Mouse (Mus musculus): ENCODE results near the gene Pmvk.
"Not testable (repeated sequence)": the region's sequence is repeated elsewhere in the genome, so short reads cannot be mapped to it uniquely, and the experiment has no call there.

Gene Pmvk

GRCm38 (mm10) chr3:89429021-89429420 lies 25.3 kb upstream of the Pmvk start:
- DNase-seq (ENCODE audit: low read depth, low spot score), result not testable (repeated sequence)

- DNase-seq (ENCODE audit: low read depth, low spot score), result peak; percentile 97
Observed at GRCm38 (mm10) chr3:89430171-89431159, 23.9 kb upstream of the Pmvk start, which contains the start of gene Pygo2. Gene Pygo2 (plus strand): TSS chr3:89430214.

- no peak for DNase-seq (ENCODE audit: low read depth, low spot score)
Observed at GRCm38 (mm10) chr3:89432606-89433005, 21.7 kb upstream of the Pmvk start.

GRCm38 (mm10) chr3:89434532-89434931 lies 19.8 kb upstream of the Pmvk start:
- DNase-seq (ENCODE audit: low read depth, low spot score), result no peak

GRCm38 (mm10) chr3:89435041-89435440 lies 19.3 kb upstream of the Pmvk start:
- DNase-seq (ENCODE audit: low read depth, low spot score), result no peak

GRCm38 (mm10) chr3:89436176-89437113 lies 17.9 kb upstream of the Pmvk start, which contains the start of gene Pbxip1:
Gene Pbxip1 (plus strand): TSS chr3:89436706.
- DNase-seq (ENCODE audit: low read depth, low spot score), result peak; percentile 91

- peak; percentile 65 for DNase-seq (ENCODE audit: low read depth, low spot score)
Observed at GRCm38 (mm10) chr3:89437269-89437668, 17.1 kb upstream of the Pmvk start.

GRCm38 (mm10) chr3:89440691-89441090 lies 13.7 kb upstream of the Pmvk start:
- no peak for DNase-seq (ENCODE audit: low read depth, low spot score)

GRCm38 (mm10) chr3:89448720-89449537 lies 5.4 kb upstream of the Pmvk start:
- peak; percentile 60 for DNase-seq (ENCODE audit: low read depth, low spot score)

GRCm38 (mm10) chr3:89449541-89449940 lies 4.8 kb upstream of the Pmvk start:
- peak; percentile 79 for DNase-seq (ENCODE audit: low read depth, low spot score)

GRCm38 (mm10) chr3:89451916-89452315 lies 2.4 kb upstream of the Pmvk start:
- DNase-seq (ENCODE audit: low read depth, low spot score), result no peak

- DNase-seq (ENCODE audit: low read depth, low spot score), result no peak
Observed at GRCm38 (mm10) chr3:89455786-89456285, 1.5 kb downstream of the Pmvk start.

GRCm38 (mm10) chr3:89456726-89457665 lies 2.7 kb downstream of the Pmvk start:
- DNase-seq (ENCODE audit: low read depth, low spot score), result peak; percentile 91

GRCm38 (mm10) chr3:89458372-89458964 lies 4.1 kb downstream of the Pmvk start:
- no peak for DNase-seq (ENCODE audit: low read depth, low spot score)

- DNase-seq (ENCODE audit: low read depth, low spot score), result peak; percentile 96
Observed at GRCm38 (mm10) chr3:89458965-89459807, 4.8 kb downstream of the Pmvk start.

- no peak for DNase-seq (ENCODE audit: low read depth, low spot score)
Observed at GRCm38 (mm10) chr3:89468268-89468667, 13.9 kb downstream of the Pmvk start.

GRCm38 (mm10) chr3:89472280-89472679 lies 17.9 kb downstream of the Pmvk start:
- no peak for DNase-seq (ENCODE audit: low read depth, low spot score)

- DNase-seq (ENCODE audit: low read depth, low spot score), result no peak
Observed at GRCm38 (mm10) chr3:89473838-89474237, 19.5 kb downstream of the Pmvk start.

Measured in A20 (cell line).